Mouse (Mus musculus): ENCODE measurements around the gene Gga1. TPM values are rescaled to one million over a fixed set of nuclear protein-coding genes. Genes with fewer than 3 reads are reported as not detected.

Gene Gga1
- polyA plus RNA-seq, 1 experiment = not detected

- Histone ChIP-seq H3K4me3 (ENCODE audit: insufficient read depth, low read depth, low read length) (peak overlapping the region; percentile 69), H3K27ac (ENCODE audit: insufficient read depth, low read depth, low read length) (peak overlapping the region; percentile 60), H3K4me1 (ENCODE audit: control insufficient read depth, insufficient read depth, low read length) (peaks cover 32% of the 10 kb centered on the region)
- under 1% methylated on average over 86 of the region's 87 CpGs for whole genome bisulfite sequencing
- TF ChIP-seq POLR2A (IDR thresholded peaks at IDR 0.05; ENCODE audit: insufficient read depth, low read depth, low read length) (no peak), CTCF (IDR thresholded peaks at IDR 0.05; ENCODE audit: insufficient read depth, low read depth, low read length) (no peak)
These were observed 37.3 kb downstream of the Gga1 start for GRCm38 (mm10) chr15:78914091-78914822.

- peaks cover 35% of the 10 kb centered on the region for H3K4me1 ChIP-seq (ENCODE audit: control insufficient read depth, insufficient read depth, low read length)
- peak overlapping the region; percentile 69 for H3K4me3 ChIP-seq (ENCODE audit: insufficient read depth, low read depth, low read length)
- TF ChIP-seq POLR2A (IDR thresholded peaks at IDR 0.05; ENCODE audit: insufficient read depth, low read depth, low read length) (no peak), CTCF (IDR thresholded peaks at IDR 0.05; ENCODE audit: insufficient read depth, low read depth, low read length) (no peak)
- 40% methylated on average over 8 of the region's 8 CpGs for WGBS
- peak overlapping the region; percentile 60 for H3K27ac ChIP-seq (ENCODE audit: insufficient read depth, low read depth, low read length)
These were observed 38.1 kb downstream of the Gga1 start for GRCm38 (mm10) chr15:78914823-78915659.

- peak overlapping the region; percentile 30; the same call in 1 of the 2 replicates for H3K27ac ChIP-seq (ENCODE audit: insufficient read depth, low read depth, low read length)
- WGBS = 4% methylated on average over 8 of the region's 8 CpGs
- peaks cover 38% of the 10 kb centered on the region for H3K4me1 ChIP-seq (ENCODE audit: control insufficient read depth, insufficient read depth, low read length)
- H3K4me3 ChIP-seq (ENCODE audit: insufficient read depth, low read depth, low read length) = peak overlapping the region; percentile 69
- TF ChIP-seq POLR2A (IDR thresholded peaks at IDR 0.05; ENCODE audit: insufficient read depth, low read depth, low read length) = no peak
- TF ChIP-seq CTCF (IDR thresholded peaks at IDR 0.05; ENCODE audit: insufficient read depth, low read depth, low read length) = peak; percentile 48
These were observed 38.6 kb downstream of the Gga1 start for GRCm38 (mm10) chr15:78915660-78916017.

- peaks cover 38% of the 10 kb centered on the region for H3K4me1 ChIP-seq (ENCODE audit: control insufficient read depth, insufficient read depth, low read length)
- TF ChIP-seq POLR2A (IDR thresholded peaks at IDR 0.05; ENCODE audit: insufficient read depth, low read depth, low read length) (no peak), CTCF (IDR thresholded peaks at IDR 0.05; ENCODE audit: insufficient read depth, low read depth, low read length) (no peak)
- 20% methylated on average over 12 of the region's 12 CpGs for WGBS
- peak overlapping the region; percentile 69 for H3K4me3 ChIP-seq (ENCODE audit: insufficient read depth, low read depth, low read length)
- H3K27ac ChIP-seq (ENCODE audit: insufficient read depth, low read depth, low read length) = no peak overlapping the region
These were observed 39.2 kb downstream of the Gga1 start for GRCm38 (mm10) chr15:78916052-78916826.

- whole genome bisulfite sequencing = 88% methylated on average over 23 of the region's 23 CpGs
- Histone ChIP-seq H3K4me1 (ENCODE audit: control insufficient read depth, insufficient read depth, low read length) (peaks cover 38% of the 10 kb centered on the region), H3K27ac (ENCODE audit: insufficient read depth, low read depth, low read length) (no peak overlapping the region)
These were observed 41.1 kb downstream of the Gga1 start for GRCm38 (mm10) chr15:78918126-78918525.

GRCm38 (mm10) chr15:78919914-78920313, 42.9 kb downstream of the Gga1 start:
- Histone ChIP-seq H3K4me1 (ENCODE audit: control insufficient read depth, insufficient read depth, low read length) (peaks cover 35% of the 10 kb centered on the region), H3K4me3 (ENCODE audit: insufficient read depth, low read depth, low read length) (no peak overlapping the region), H3K27ac (ENCODE audit: insufficient read depth, low read depth, low read length) (0 out of 2 replicates have a peak overlapping the region, but pooled peaks have one; percentile 28)
- WGBS = 49% methylated on average over 12 of the region's 12 CpGs
- no peak for TF ChIP-seq CTCF (IDR thresholded peaks at IDR 0.05; ENCODE audit: insufficient read depth, low read depth, low read length)
- TF ChIP-seq POLR2A (IDR thresholded peaks at IDR 0.05; ENCODE audit: insufficient read depth, low read depth, low read length) = no peak

More at GRCm38 (mm10) chr15:78918126-78918525, 41.1 kb downstream of the Gga1 start:
- no peak overlapping the region for H3K4me3 ChIP-seq (ENCODE audit: insufficient read depth, low read depth, low read length)
- TF ChIP-seq POLR2A (IDR thresholded peaks at IDR 0.05; ENCODE audit: insufficient read depth, low read depth, low read length) (no peak), CTCF (IDR thresholded peaks at IDR 0.05; ENCODE audit: insufficient read depth, low read depth, low read length) (no peak)

GRCm38 (mm10) chr15:78922700-78923099, 45.7 kb downstream of the Gga1 start:
- Histone ChIP-seq H3K4me1 (ENCODE audit: control insufficient read depth, insufficient read depth, low read length) (peaks cover 41% of the 10 kb centered on the region), H3K27ac (ENCODE audit: insufficient read depth, low read depth, low read length) (no peak overlapping the region), H3K4me3 (ENCODE audit: insufficient read depth, low read depth, low read length) (no peak overlapping the region)
- TF ChIP-seq CTCF (IDR thresholded peaks at IDR 0.05; ENCODE audit: insufficient read depth, low read depth, low read length) (no peak), POLR2A (IDR thresholded peaks at IDR 0.05; ENCODE audit: insufficient read depth, low read depth, low read length) (no peak)
- 93% methylated on average over 7 of the region's 7 CpGs for WGBS

- peaks cover 41% of the 10 kb centered on the region for H3K4me1 ChIP-seq (ENCODE audit: control insufficient read depth, insufficient read depth, low read length)
- H3K27ac ChIP-seq (ENCODE audit: insufficient read depth, low read depth, low read length) = no peak overlapping the region
- WGBS = 92% methylated on average over 6 of the region's 6 CpGs
- H3K4me3 ChIP-seq (ENCODE audit: insufficient read depth, low read depth, low read length) = no peak overlapping the region
- TF ChIP-seq CTCF (IDR thresholded peaks at IDR 0.05; ENCODE audit: insufficient read depth, low read depth, low read length) = no peak
- no peak for TF ChIP-seq POLR2A (IDR thresholded peaks at IDR 0.05; ENCODE audit: insufficient read depth, low read depth, low read length)
These were observed 46.6 kb downstream of the Gga1 start for GRCm38 (mm10) chr15:78923585-78923984.
